Mouse (Mus musculus): ENCODE results near the gene Myoz1.

DNA sequence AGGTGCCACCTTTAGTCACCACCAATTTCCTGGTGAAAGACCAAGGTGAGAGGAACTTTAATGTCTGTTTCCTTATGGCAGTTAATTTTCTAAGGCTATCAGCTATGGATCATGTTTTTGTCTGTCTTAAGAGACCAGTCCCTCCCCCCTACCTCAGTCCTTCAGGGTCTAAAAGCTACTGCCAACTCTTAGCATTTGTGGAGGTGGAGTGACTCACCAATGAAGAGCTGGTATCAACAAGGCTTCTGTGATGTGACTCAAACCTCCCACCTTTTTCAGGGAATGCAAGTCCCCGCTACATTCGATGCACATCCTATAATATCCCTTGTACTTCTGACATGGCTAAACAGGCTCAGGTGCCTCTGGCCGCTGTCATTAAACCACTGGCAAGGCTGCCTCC is 30.2 kb upstream of the Myoz1 start:
- TF ChIP-seq CTCF (IDR thresholded peaks at IDR 0.05; ENCODE audit: low read depth, low read length) (no peak), POLR2A (IDR thresholded peaks at IDR 0.05; ENCODE audit: extremely low read depth, insufficient read depth, low read length) (no peak)
